Mouse (Mus musculus): Measurements from ENCODE around the gene Ctnnd2.

Ctnnd2 gene

GRCm38 (mm10) chr15:30709754-30710105 lies 537.3 kb downstream of the Ctnnd2 start:
- in situ Hi-C loops (cut with MseI, MboI), result no loop called here

GRCm38 (mm10) chr15:30714823-30715222 lies 542.4 kb downstream of the Ctnnd2 start:
- in situ Hi-C loops (cut with MseI, MboI), result no loop called here

DNA sequence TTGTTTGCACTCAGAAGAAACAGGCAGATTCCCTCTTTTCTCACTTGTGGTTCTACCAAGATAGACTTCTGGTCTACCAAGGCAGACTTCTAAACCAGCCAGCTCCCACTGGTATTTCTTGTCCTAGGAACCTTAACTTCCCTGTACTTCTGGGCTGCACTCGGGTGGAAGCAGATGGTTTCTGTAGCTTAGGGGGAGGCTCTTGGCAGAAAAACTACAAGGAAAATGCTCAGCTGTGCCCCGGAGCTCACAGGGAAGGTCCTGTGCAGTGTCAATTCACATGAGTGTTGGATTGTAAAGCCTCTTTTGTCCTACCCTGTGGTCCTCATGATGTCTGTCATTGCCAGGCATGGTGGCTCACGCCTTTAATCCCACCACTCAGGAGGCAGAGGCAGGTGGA lies 546.4 kb downstream of the Ctnnd2 start:
- in situ Hi-C loops (cut with MseI, MboI), result no loop called here

DNA sequence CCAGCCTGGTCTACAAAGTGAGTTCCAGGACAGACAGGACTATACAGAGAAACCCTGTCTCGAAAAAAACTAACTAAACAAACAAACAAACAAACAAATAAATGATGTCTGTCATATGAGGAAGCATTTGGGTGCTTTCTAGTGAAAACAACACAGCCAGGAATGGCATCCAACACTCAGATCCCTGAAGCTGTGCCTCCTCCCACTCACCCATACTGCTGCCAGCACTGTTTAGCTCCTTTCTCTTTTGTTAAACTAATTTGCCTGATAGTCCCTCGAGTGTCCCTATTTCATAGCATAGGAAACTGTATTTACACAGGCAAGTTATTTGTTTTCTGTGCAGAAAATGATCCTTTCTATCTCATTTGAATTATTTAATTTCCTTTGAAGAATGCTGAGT lies 546.8 kb downstream of the Ctnnd2 start:
- in situ Hi-C loops (cut with MseI, MboI), result no loop called here

DNA sequence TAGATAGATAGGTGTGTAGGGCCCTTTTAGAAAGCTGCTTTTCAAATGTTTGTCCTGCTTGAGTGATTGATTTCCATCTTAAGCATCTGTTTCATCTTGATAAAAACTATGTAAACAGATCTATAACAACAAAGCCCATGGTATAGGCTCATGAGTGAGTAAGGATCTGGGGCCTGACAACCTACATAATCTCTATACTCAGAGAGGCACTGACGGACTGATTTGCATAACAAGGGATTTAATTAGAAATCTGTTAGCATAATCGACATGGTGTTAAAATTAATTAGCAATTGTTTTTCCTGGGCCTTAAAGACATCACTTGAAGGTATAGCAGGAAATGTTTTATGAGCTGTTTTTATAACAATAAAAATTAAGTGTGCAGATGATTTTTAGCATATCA lies 548.7 kb downstream of the Ctnnd2 start:
- in situ Hi-C loops (cut with MseI, MboI), result no loop called here

DNA sequence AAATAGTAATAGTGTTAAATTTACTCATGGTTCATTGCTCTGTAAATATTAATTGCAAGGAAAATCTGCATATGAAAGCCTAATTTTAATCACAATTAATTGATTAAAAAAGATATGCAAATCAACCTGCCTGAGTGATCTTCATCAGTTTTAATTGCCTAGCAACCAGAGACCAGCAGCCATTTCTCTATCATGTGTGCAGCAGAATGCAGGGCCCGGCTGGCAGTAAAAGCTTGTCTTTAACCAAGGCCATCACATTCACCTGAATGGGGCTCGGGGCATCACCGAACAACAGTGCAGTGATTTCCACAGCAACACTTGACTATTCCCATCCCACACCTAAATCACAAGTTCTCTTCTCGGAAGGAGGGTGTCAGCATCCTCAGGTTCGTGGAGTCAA lies 553.7 kb downstream of the Ctnnd2 start:
- in situ Hi-C loops (cut with MseI, MboI), result loop anchor here (25.0 kb wide), 2 partner anchors 289 to 414 kb away; no protein-coding TSS in a partner anchor

DNA sequence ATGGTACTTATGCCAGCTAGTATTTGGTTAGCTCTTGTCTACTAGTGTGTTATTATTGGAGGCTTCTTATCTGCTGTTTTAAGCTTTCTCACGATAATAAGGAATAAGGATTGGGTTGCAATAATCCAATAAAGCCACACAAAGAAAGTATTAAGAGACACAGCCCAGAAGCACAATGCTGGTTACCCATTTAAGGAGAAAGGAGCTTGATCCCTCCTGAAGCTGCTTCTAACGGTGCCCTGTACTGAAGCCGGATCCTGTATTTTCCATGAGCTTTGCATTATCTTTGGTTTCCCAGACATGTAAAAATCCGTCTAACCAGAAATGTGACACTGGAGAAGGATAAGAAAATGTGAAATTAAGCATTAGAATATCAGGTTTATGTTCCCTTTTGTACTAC lies 565.8 kb downstream of the Ctnnd2 start:
- in situ Hi-C loops (cut with MseI, MboI), result loop anchor here (25.0 kb wide), 2 partner anchors 301 to 426 kb away; no protein-coding TSS in a partner anchor

DNA sequence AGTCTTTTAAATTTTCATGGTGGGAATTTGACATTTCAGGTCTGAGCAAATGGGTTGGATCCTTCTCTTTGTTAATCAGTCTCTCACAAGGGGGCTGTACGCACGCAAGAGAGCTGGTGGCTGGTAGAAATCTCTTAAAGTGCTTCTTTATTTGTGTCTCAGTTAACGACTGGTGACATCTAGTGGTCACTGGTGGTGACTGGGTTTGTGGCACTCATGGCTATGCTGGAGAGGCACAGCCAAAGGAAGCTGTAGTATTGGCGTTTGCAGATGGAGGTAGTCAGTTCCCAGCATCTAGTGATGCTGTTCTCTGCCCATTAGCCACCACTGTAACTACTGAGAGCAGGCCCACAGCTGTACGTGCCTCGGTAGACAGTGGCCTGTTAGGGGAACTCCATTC lies 568.3 kb downstream of the Ctnnd2 start:
- in situ Hi-C loops (cut with MseI, MboI), result loop anchor here (25.0 kb wide), 2 partner anchors 303 to 428 kb away; no protein-coding TSS in a partner anchor

- in situ Hi-C loops (cut with MseI, MboI), result no loop called here
Measured at GRCm38 (mm10) chr15:30757991-30758390, 585.6 kb downstream of the Ctnnd2 start.

DNA sequence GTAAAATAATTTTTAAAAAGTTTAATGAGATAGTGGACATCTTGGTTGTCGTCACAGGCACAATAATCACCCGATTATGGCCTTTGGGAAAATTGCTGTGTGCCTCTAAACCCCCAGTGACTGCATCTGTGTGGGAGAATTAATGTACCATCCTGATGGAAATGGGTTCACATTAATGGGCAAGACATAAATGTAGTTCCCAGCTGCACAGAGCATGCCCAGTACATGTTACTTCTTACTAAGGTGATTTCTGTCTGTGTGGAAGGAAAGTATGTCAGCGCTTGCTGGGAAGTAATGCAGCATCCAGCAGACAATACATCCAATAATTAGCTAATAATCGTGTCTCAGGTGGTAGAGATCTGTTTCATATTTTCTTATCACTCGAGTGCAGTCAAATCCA lies 589.8 kb downstream of the Ctnnd2 start:
- in situ Hi-C loops (cut with MseI, MboI), result no loop called here

DNA sequence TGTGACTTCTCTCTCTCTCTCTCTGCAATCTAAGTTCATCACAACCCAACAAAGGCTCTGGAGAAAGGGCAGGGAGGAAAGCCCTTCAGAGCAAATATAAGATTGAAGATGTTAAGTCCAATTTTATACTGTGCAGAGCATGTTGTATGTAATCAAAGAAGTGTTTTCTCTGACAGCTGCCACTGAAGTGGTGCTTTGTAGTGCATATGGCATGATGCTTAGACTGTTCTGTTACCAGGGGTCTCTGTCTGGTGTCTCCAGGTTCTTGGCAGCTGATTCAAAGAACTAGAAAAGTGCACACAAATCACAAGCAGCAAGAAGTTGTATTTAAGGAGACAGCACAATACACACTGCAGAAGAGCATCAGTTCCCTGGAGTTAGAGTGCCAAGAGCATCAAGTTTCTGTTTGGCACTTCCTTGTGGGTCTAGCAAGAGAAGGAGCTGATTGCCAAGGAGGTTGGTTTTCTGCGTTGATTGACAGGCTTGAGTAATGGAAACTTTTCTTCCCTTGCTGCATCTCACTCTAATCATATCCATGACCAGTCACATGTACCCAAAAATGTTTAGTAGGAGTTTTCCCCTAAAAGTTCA lies 590.4 kb downstream of the Ctnnd2 start:
- in situ Hi-C loops (cut with MseI, MboI), result no loop called here

DNA sequence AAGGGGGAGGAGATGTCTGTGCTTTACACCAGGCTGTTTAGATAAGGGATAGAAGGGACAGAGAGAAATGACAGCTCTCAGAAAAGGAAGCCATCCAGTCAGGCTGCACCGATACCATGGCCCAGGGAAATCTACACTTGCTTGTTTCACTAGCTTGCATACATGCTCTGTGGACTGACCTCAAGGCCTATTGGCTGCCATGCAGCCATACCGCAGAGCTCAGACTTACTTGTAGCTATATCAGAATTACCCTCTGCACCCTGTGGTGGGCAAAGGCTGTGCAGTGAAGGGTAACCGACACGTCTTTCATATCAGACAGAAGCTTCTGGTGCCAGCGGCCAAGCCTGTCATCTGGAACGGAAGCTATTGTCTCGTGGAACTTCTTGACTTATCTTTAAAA lies 604.5 kb downstream of the Ctnnd2 start:
- in situ Hi-C loops (cut with MseI, MboI), result no loop called here

DNA sequence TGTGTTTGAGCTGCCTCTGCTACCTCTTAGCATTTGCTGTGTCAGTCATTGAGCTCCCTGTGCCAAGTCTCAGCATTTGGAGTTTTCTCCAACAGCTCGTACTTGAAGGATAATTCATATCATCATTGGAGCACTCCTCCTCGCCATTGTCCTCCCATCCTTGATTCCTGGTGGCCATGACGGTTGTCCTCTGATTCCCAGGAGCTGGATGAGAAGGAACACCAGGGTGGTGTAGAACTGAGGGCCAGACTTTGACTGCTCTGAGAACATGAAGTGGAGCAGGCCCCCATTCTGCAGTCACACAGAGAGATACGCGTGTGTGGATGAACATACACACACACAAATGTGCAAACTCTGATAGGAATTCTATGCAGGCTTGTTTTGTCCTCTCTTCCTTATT lies 605.4 kb downstream of the Ctnnd2 start:
- in situ Hi-C loops (cut with MseI, MboI), result no loop called here

DNA sequence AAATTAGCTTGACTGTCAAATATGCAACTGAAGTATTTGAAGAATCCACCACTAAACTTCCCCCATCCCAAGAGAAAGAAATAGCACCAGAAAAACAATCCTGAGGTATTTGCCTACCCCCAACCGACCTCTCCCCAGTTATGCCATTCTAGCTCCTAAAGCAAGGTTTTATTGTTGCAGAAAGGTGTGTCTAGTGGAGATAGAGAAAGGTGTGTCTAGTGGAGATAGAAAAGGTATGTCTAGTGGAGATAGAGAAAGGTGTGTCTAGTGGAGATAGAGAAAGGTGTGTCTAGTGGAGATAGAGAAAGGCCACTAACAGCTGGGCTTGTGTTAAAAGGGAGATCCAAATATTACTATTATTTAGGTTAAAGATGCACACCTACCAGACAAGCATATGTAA lies 607.5 kb downstream of the Ctnnd2 start:
- in situ Hi-C loops (cut with MseI, MboI), result no loop called here

DNA sequence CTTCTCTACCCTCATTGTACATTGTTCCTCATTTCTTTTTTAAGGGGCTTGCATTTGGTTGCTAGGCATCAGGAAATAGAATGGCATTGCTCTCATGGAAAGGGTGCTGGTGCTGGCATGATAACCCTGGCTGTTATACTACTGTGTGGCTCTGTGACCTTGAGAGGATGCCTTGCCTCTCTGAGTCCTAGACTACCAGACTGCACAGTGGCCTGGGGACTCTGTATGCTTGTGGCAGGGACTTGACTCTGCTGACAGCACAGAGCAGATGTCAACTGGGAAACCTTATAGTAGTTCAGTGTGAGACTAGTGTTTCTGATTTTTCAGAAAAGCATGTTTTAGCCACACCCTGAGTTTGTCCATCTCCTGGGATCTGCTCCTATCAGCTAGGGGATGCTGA lies 608.6 kb downstream of the Ctnnd2 start:
- in situ Hi-C loops (cut with MseI, MboI), result no loop called here

- in situ Hi-C loops (cut with MseI, MboI), result no loop called here
Measured at GRCm38 (mm10) chr15:30785706-30786320, 613.4 kb downstream of the Ctnnd2 start.

DNA sequence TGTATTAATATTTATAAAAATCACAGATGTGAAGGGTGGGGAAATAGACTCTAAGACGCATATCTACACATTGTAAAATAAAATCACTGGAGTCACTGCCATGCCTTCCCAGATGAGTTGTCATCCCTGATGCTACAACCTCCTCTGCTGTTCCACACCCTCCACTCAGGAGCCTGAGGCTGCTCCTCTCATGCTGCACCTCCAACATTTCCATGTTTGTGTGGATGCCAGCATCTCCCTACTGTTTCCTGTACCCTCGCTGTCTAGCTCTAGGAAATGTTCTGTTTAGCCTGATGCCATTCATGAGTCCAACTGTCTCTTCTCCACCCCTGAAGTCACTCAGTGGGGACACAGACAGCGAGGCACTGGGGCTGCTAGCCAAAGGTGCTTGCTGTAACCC lies 620.9 kb downstream of the Ctnnd2 start:
- in situ Hi-C loops (cut with MseI, MboI), result no loop called here

DNA sequence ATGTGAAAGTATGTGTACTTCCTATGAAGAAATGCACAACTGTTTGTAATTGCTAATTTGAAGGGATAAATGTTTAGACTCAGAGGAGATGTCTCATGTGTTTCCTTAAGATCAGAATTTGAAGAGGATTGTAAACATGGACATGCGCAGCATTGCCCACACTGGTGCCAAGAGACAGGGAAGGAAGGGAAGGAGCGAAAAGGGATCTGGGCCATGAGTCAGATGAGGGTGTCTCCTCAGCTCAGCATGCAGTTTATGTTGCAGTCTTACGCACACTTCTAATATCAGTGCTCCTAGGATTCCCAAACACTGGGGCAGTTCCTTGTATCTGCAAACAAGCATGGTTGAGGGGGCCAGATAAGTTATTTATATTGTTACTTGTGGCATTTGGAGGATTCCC lies 623.3 kb downstream of the Ctnnd2 start:
- in situ Hi-C loops (cut with MseI, MboI), result no loop called here

DNA sequence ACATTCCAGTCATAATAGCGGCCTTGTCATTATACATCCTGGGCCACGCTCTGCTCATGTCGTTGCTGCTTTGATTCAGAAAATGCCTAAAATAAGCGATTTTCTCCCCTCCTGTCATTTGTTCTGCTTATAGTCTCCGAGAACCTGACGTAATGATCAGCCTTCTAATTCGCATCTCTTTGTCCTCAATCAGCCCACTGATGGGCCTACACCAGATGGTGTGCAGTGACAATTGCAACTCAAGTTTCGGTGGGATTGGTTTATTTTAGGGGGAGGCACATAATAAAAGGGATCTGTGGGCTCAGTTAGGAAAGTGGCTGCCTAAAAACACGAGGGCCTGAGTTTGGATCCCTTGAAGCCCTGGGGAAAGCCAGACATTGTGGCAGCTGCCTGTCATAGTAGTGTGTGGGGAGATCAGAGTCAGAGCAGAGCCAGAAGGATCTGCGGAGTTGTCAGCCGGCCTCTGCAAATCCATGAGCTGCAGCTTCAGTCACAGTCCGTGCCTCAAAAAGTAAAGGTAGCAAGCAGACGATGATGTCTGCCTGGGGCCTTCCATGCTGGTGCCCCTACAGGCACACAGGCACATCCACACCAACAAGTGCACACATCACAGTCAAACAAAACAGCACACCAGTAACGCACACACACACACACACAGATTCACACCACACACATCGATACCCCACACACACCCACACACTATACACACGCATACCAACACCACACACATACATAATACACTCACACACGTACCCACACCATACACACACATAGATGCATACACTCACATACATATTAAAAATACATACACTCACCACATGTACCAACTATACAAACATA lies 655.3 kb downstream of the Ctnnd2 start:
- in situ Hi-C loops (cut with MseI, MboI), result no loop called here

DNA sequence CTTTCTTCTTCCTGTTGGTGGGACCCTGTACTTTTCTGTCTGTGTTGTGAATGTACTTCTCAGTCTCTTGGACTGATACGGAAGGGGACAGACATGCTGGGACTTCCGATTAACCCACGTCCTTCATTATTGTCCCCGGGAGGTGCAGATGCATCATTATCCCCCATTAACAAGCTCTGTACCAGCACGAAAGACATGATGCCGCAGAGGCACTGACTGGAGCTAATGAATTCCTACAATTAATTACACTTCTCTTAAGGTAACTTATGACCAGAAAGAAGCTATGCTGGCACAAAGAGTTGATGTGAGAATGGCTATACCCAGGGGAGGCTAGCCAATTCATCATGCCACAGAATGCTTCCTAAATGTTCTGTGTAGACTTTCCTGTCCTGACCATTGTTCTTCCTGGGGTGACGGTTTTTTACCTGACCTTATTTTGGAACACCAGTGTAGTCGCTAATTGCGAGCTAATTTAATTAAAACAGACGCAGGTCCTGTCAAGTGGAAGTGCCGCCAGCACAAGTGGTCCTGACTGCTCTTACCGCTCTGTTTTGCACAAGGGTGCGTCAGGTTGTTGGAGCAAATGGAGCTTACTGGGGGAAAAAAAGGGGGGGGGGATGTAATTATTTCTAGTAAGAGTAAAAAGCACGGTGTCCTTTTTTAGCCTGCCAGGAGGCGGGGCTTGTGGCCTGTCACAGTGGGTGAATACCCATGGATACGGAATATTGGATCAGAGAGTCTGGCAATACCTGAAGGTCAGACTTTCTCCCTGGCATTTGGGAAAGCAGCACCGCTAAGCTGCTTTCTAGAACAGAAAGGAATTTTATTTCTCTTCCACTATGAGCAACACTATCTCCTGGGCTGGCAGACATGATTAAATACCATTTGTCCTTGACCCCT lies 685.1 kb downstream of the Ctnnd2 start:
- in situ Hi-C loops (cut with MseI, MboI), result no loop called here

DNA sequence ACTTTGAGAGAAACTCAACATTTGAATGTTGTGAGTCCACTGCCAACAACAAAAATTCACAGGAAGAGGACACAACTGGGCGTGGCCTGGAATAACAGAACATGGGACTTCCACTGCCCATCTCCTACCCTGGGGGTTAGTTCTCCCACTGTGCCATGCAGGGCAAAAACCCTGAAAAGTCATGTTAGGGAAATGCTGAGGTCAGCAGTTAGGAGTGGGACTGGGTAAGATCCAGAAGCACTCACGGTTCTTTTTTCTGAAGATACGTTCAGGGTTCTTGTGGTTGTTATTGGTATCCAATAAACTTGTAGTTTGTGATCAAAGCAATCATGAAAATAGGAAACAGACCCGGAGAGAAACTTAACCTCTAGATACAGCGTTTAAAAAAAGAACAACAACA lies 695.0 kb downstream of the Ctnnd2 start:
- in situ Hi-C loops (cut with MseI, MboI), result no loop called here
